Mouse (Mus musculus) hindbrain, embryonic 16.5 days (tissue): ENCODE results near the gene Klhl18. TPM values are rescaled to one million over a fixed set of nuclear protein-coding genes. Genes with fewer than 3 reads are reported as not detected.

ENCODE experiments used
- ATAC-seq: fragments of 200-750 bp; cut with Nextera tagmentation; 2 replicates; pipeline ENCODE4 v1.8.0; 2017; ENCODE audit warnings: moderate TSS enrichment, moderate library complexity
- H3K27ac ChIP-seq: fragments of 300-500 bp; sonication (generic); 2 replicates; pipeline ENCODE4 v1.5.1; 2014; ENCODE audit warnings: low read depth, mild to moderate bottlenecking, control low read depth, low read length, moderate library complexity
- H3K27me3 ChIP-seq: fragments of 300-500 bp; sonication (generic); replicated peaks from 2 replicates; pipeline ENCODE4 v1.6.1; 2014; ENCODE audit warnings: low read length; ENCODE audit not compliant: control insufficient read depth, insufficient read depth
- H3K36me3 ChIP-seq: fragments of 300-500 bp; sonication (generic); 2 replicates; pipeline ENCODE4 v1.6.1; 2014; ENCODE audit warnings: mild to moderate bottlenecking, low read length, moderate library complexity, mixed read lengths; ENCODE audit not compliant: control insufficient read depth, insufficient read depth
- H3K4me1 ChIP-seq: fragments of 300-500 bp; sonication (generic); 2 replicates; pipeline ENCODE4 v1.6.1; 2014; ENCODE audit warnings: low read depth, low read length; ENCODE audit not compliant: control insufficient read depth, insufficient read depth
- H3K4me2 ChIP-seq: fragments of 300-500 bp; sonication (generic); 2 replicates; pipeline ENCODE4 v1.6.1; 2014; ENCODE audit warnings: mild to moderate bottlenecking, low read length, control low read depth, moderate library complexity
- H3K4me3 ChIP-seq: fragments of 300-500 bp; sonication (generic); 2 replicates; pipeline ENCODE4 v1.5.1; 2014; ENCODE audit warnings: mild to moderate bottlenecking, low read length, control low read depth, moderate library complexity
- H3K9ac ChIP-seq: fragments of 300-500 bp; sonication (generic); 2 replicates; pipeline ENCODE4 v1.6.1; 2014; ENCODE audit warnings: low read depth, mild to moderate bottlenecking, control low read depth, low read length, moderate library complexity
- H3K9me3 ChIP-seq: fragments of 300-500 bp; sonication (generic); 2 replicates; pipeline ENCODE4 v1.6.1; 2014; ENCODE audit warnings: mild to moderate bottlenecking, low read length, moderate library complexity; ENCODE audit not compliant: control insufficient read depth
- WGBS: fragments of 180-500 bp; shearing (Covaris S2); extraction: QIAGEN DNeasy Blood & Tissue Kit; methylation state at CpG from one replicate; pipeline ENCODE4 v1.1.7; 2014; 5-methylcytosine and 5-hydroxymethylcytosine counted together
- polyA plus RNA-seq: library from polyadenylated mRNA; unstranded; fragments of >200 nt; fragmentation: Nextera tagmentation; extraction: Ambion mirVana; gene quantifications from 2 replicates; pipeline ENCODE4 v1.2.1, GENCODE M21; 2015

The Klhl18 gene
- polyA plus RNA-seq, 1 experiment from 2014 or later = 27.4 TPM

- Histone ChIP-seq H3K4me3 (no peak overlapping the region), H3K9me3 (no peaks in the 10 kb centered on the region), H3K4me1 (no peaks in the 10 kb centered on the region), H3K4me2 (no peak overlapping the region), H3K36me3 (peaks cover 12% of the 10 kb centered on the region), H3K27ac (no peak overlapping the region), H3K9ac (no peak overlapping the region), H3K27me3 (no peaks in the 10 kb centered on the region)
- ATAC-seq = no peak
- 95% methylated on average over 11 of the region's 11 CpGs for WGBS
These were observed 40.5 kb downstream of the Klhl18 start for GRCm38 (mm10) chr9:110436041-110436440.

GRCm38 (mm10) chr9:110433045-110433444 lies 43.4 kb downstream of the Klhl18 start:
- no peak for ATAC-seq

GRCm38 (mm10) chr9:110431241-110431640 lies 45.3 kb downstream of the Klhl18 start:
- Histone ChIP-seq H3K27ac (no peak overlapping the region), H3K36me3 (peaks cover 34% of the 10 kb centered on the region), H3K4me1 (no peaks in the 10 kb centered on the region), H3K27me3 (no peaks in the 10 kb centered on the region), H3K9me3 (no peaks in the 10 kb centered on the region), H3K4me3 (no peak overlapping the region), H3K4me2 (no peak overlapping the region), H3K9ac (no peak overlapping the region)
- 54% methylated on average over 8 of the region's 8 CpGs for WGBS
- ATAC-seq = no peak

More at GRCm38 (mm10) chr9:110433045-110433444, 43.4 kb downstream of the Klhl18 start:
- H3K27me3 ChIP-seq = no peaks in the 10 kb centered on the region
- no peak overlapping the region for H3K27ac ChIP-seq
- H3K4me1 ChIP-seq = no peaks in the 10 kb centered on the region
- H3K4me2 ChIP-seq = no peak overlapping the region
- no peak overlapping the region for H3K4me3 ChIP-seq
- WGBS = 95% methylated on average over 2 of the region's 2 CpGs
- H3K36me3 ChIP-seq = peaks cover 21% of the 10 kb centered on the region
- no peaks in the 10 kb centered on the region for H3K9me3 ChIP-seq
- no peak overlapping the region for H3K9ac ChIP-seq

- Histone ChIP-seq H3K27ac (no peak within 1 kb of the TSS), H3K4me2 (no peak within 1 kb of the TSS), H3K9ac (no peak within 1 kb of the TSS), H3K4me3 (no peak within 1 kb of the TSS), H3K27me3 (no peaks in the 10 kb centered on the region), H3K36me3 (no peaks in the 10 kb centered on the region), H3K9me3 (no peaks in the 10 kb centered on the region), H3K4me1 (no peaks in the 10 kb centered on the region)
- ATAC-seq = no peak
- 89% methylated on average over 12 of the region's 12 CpGs for WGBS
These were observed 56.9 kb downstream of the Klhl18 start, which contains the start of gene Ngp for GRCm38 (mm10) chr9:110419511-110420112. Ngp (plus strand) TSS chr9:110419747.

GRCm38 (mm10) chr9:110413785-110414184 lies 62.7 kb downstream of the Klhl18 start:
- no peaks in the 10 kb centered on the region for H3K9me3 ChIP-seq
- H3K4me1 ChIP-seq = peaks cover 3% of the 10 kb centered on the region
- ATAC-seq = no peak
- H3K27ac ChIP-seq = no peak overlapping the region
- H3K27me3 ChIP-seq = no peaks in the 10 kb centered on the region
- no peak overlapping the region for H3K4me3 ChIP-seq
- H3K4me2 ChIP-seq = no peak overlapping the region
- no peak overlapping the region for H3K9ac ChIP-seq
- WGBS = 57% methylated on average over 9 of the region's 9 CpGs
- H3K36me3 ChIP-seq = no peaks in the 10 kb centered on the region

- Histone ChIP-seq H3K4me1 (peaks cover 5% of the 10 kb centered on the region), H3K9me3 (no peaks in the 10 kb centered on the region), H3K4me3 (no peak overlapping the region), H3K9ac (0 out of 2 replicates have a peak overlapping the region, but pooled peaks have one; percentile 13), H3K27ac (no peak overlapping the region), H3K27me3 (no peaks in the 10 kb centered on the region), H3K36me3 (no peaks in the 10 kb centered on the region), H3K4me2 (no peak overlapping the region)
- WGBS = 78% methylated on average over 7 of the region's 7 CpGs
- ATAC-seq = no peak
These were observed 63.6 kb downstream of the Klhl18 start for GRCm38 (mm10) chr9:110412926-110413325.

- Histone ChIP-seq H3K4me3 (no peak overlapping the region), H3K27ac (no peak overlapping the region), H3K27me3 (no peaks in the 10 kb centered on the region), H3K9me3 (no peaks in the 10 kb centered on the region), H3K4me1 (peaks cover 13% of the 10 kb centered on the region), H3K4me2 (no peak overlapping the region), H3K9ac (no peak overlapping the region), H3K36me3 (no peaks in the 10 kb centered on the region)
- no peak for ATAC-seq
- WGBS = 33% methylated on average over 6 of the region's 6 CpGs
These were observed 65.3 kb downstream of the Klhl18 start for GRCm38 (mm10) chr9:110410908-110411887.

- peaks cover 20% of the 10 kb centered on the region for H3K4me1 ChIP-seq
- H3K27me3 ChIP-seq = no peaks in the 10 kb centered on the region
- peak; percentile 97 for ATAC-seq
- H3K9ac ChIP-seq = peak within 1 kb of the TSS; percentile 92
- H3K27ac ChIP-seq = peak within 1 kb of the TSS; percentile 85
- H3K36me3 ChIP-seq = no peaks in the 10 kb centered on the region
- under 1% methylated on average over 33 of the region's 39 CpGs for WGBS
- no peaks in the 10 kb centered on the region for H3K9me3 ChIP-seq
- H3K4me2 ChIP-seq = peak within 1 kb of the TSS; percentile 78
- peak within 1 kb of the TSS; percentile 95 for H3K4me3 ChIP-seq
These were observed 68.3 kb downstream of the Klhl18 start, which contains the start of gene Ptpn23 for GRCm38 (mm10) chr9:110408099-110408773. Ptpn23 (minus strand) TSS chr9:110408213.
